Mouse (Mus musculus) heart, postnatal 0 days (tissue): ENCODE results near the gene Kctd11. TPM values are rescaled to one million over a fixed set of nuclear protein-coding genes. Genes with fewer than 3 reads are reported as not detected.

Experiments
- ATAC-seq: fragments of 200-750 bp; cut with Nextera tagmentation; 2 replicates; pipeline ENCODE4 v1.8.0; 2017; ENCODE audit warnings: low read depth, moderate number of reproducible peaks, moderate library complexity; ENCODE audit not compliant: insufficient read depth
- DNase-seq: peaks from one replicate; pipeline ENCODE4 v3.0.0-alpha.2; 2016; ENCODE audit warnings: low spot score
- H3K27ac ChIP-seq: fragments of 300-500 bp; sonication (generic); 2 replicates; pipeline ENCODE4 v1.5.1; 2014; ENCODE audit warnings: low read depth, mild to moderate bottlenecking
- H3K27me3 ChIP-seq: fragments of 300-500 bp; sonication (generic); 2 replicates; pipeline ENCODE4 v1.6.1; 2014; ENCODE audit warnings: low read length, mixed read lengths; ENCODE audit not compliant: control insufficient read depth, insufficient read depth
- H3K36me3 ChIP-seq: fragments of 300-500 bp; sonication (generic); replicated peaks from 2 replicates; pipeline ENCODE4 v1.6.1; 2014; ENCODE audit warnings: low read length, mixed read lengths; ENCODE audit not compliant: control insufficient read depth, insufficient read depth
- H3K4me1 ChIP-seq: fragments of 300-500 bp; sonication (generic); 2 replicates; pipeline ENCODE4 v1.6.1; 2014; ENCODE audit warnings: antibody characterized with exemption; ENCODE audit not compliant: control insufficient read depth, insufficient read depth
- H3K4me2 ChIP-seq: fragments of 300-500 bp; sonication (generic); 2 replicates; pipeline ENCODE4 v1.6.1; 2014; ENCODE audit warnings: low read depth, mild to moderate bottlenecking, low read length, moderate library complexity
- H3K4me3 ChIP-seq: fragments of 300-500 bp; sonication (generic); 2 replicates; pipeline ENCODE4 v1.5.1; 2014; ENCODE audit warnings: low read depth, low read length
- H3K9ac ChIP-seq: fragments of 300-500 bp; sonication (generic); replicated peaks from 2 replicates; pipeline ENCODE4 v1.6.1; 2014; ENCODE audit warnings: low read depth, low read length, mixed read lengths
- H3K9me3 ChIP-seq: fragments of 300-500 bp; sonication (generic); replicated peaks from 2 replicates; pipeline ENCODE4 v1.6.1; 2016; ENCODE audit warnings: low read length; ENCODE audit not compliant: control insufficient read depth
- CTCF ChIP-seq: IDR thresholded peaks from 2 replicates; pipeline ENCODE4 v1.5.1; 2016; ENCODE audit warnings: antibody characterized with exemption, control low read depth, low read depth
- EP300 ChIP-seq: IDR thresholded peaks from 2 replicates; pipeline ENCODE4 v1.6.1; 2016; ENCODE audit warnings: antibody characterized with exemption, low read depth
- WGBS: fragments of 180-500 bp; shearing (Covaris S2); extraction: QIAGEN DNeasy Blood & Tissue Kit; methylation state at CpG from one replicate; pipeline ENCODE4 v1.1.7; 2014; 5-methylcytosine and 5-hydroxymethylcytosine counted together
- polyA plus RNA-seq: library from polyadenylated mRNA; unstranded; fragments of >200 nt; fragmentation: Nextera tagmentation; extraction: Ambion mirVana; gene quantifications from 2 replicates; pipeline ENCODE4 v1.2.1, GENCODE M21; 2015
- total RNA-seq: library from RNA; depleted of rRNA; stranded (reverse); fragments of >200 nt; gene quantifications from 2 replicates; pipeline ENCODE4 v1.2.3, GENCODE M21; 2014; ENCODE audit warnings: low replicate concordance

Gene Kctd11
- total and polyA plus RNA-seq, 2 experiments from 2014 or later, result 2.3 to 9.4 TPM

DNA sequence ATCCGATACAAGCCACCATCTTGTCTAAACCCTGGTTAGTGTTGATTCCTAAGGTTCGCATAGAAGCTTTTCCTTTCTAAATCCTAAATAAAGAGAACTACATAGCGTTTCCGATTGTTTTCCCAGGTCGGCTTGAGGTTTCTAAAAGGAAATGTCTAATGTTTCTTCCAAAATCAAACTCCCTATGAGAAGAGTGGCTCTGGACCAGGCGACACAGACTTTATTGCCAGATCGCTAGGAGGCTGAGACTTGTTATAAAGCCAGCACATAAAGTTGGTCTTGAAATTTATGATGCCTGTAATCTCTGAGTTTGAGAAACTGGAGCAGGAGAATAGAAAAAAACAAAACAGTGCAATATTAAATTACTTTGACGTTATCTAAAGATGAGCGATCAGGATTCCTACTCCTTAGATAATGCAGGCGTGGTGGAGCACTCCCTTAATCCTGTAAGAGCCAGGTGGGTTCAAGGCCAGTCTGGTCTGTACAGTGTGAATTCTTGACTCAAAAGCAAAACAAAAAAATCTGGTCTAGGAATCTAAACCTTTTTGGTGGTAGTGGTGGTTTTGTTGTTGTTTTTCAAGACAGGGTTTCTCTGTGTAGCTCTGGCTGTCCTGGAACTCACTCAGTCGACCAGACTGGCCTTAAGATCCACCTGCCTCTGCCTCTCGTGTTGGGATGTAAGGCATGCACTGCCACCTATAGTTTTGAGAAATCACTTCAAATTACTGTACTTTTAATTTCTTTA, 41.0 kb upstream of the Kctd11 start:
- no peak for DNase-seq

DNA sequence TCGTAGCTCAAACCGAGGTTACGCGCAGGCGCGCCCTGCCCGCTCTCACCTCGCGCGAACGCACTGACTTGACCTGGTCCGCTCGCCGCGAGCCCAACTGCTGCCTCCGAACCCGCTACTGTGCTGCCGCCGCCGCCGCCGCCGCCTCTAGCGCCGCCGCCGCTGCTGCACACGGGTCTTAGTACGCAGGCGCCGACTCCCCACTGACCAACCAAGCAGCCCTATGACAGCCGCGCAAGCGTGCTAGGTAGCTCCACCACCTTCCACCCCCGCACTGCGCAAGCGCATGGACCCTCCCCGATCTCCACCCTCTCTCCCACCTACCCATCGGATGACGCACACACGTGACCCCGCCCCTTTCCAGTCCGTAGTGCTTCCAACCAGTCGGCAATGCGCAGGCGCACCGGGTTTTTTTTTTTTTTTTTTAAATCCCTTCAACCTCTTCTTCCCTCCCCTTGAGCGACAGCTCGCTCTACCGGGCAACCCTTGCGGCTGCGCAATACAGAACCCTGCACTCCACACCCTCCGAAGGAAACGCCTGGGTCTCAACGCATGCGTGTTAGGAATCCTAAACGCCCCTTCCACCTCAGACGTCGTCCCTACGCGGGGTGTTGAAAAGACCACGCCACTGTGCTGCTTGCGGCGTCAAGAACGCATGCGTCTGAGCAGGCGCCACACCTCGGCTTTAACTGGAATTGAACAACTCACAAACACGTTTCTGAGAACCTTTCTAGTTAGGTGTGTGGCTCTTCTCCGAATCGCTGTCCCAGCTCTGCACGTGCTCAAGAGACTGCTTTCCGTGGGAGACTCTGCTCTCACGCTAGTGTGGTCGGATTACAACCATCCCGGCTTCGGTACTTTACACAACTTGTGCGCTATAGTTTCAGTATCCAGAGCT, 40.2 kb upstream of the Kctd11 start, which contains the start of gene Eif5a:
Gene Eif5a, minus strand, starts transcription at position 845 of the 898 bp plus-strand sequence.
- Histone ChIP-seq H3K27ac (peak within 1 kb of the TSS; percentile 99), H3K36me3 (peaks cover 28% of the 10 kb centered on the region), H3K9ac (peak within 1 kb of the TSS; percentile 93), H3K27me3 (no peaks in the 10 kb centered on the region), H3K4me2 (peak within 1 kb of the TSS; percentile 99), H3K9me3 (no peaks in the 10 kb centered on the region), H3K4me1 (peaks cover 9% of the 10 kb centered on the region), H3K4me3 (peak within 1 kb of the TSS; percentile 87)
- peak; percentile 94 for ATAC-seq
- 0 out of 2 replicates have a peak, but pooled peaks have one; percentile 61 for TF ChIP-seq EP300
- peak; percentile 53 for TF ChIP-seq CTCF
- WGBS, result under 1% methylated on average over 78 of the region's 78 CpGs
- DNase-seq, result peak; percentile 100

More for the DNA sequence above, 41.0 kb upstream of the Kctd11 start:
- Histone ChIP-seq H3K36me3 (peaks cover 19% of the 10 kb centered on the region), H3K4me3 (peak overlapping the region; percentile 59), H3K9ac (peak overlapping the region; percentile 30), H3K9me3 (no peaks in the 10 kb centered on the region), H3K27me3 (no peaks in the 10 kb centered on the region), H3K27ac (peak overlapping the region; percentile 98), H3K4me2 (peak overlapping the region; percentile 58), H3K4me1 (peaks cover 9% of the 10 kb centered on the region)
- ATAC-seq, result no peak
- WGBS, result 2% methylated on average over 12 of the region's 12 CpGs
- TF ChIP-seq EP300 (peak; percentile 28; the same call in 1 of the 2 replicates), CTCF (no peak)

DNA sequence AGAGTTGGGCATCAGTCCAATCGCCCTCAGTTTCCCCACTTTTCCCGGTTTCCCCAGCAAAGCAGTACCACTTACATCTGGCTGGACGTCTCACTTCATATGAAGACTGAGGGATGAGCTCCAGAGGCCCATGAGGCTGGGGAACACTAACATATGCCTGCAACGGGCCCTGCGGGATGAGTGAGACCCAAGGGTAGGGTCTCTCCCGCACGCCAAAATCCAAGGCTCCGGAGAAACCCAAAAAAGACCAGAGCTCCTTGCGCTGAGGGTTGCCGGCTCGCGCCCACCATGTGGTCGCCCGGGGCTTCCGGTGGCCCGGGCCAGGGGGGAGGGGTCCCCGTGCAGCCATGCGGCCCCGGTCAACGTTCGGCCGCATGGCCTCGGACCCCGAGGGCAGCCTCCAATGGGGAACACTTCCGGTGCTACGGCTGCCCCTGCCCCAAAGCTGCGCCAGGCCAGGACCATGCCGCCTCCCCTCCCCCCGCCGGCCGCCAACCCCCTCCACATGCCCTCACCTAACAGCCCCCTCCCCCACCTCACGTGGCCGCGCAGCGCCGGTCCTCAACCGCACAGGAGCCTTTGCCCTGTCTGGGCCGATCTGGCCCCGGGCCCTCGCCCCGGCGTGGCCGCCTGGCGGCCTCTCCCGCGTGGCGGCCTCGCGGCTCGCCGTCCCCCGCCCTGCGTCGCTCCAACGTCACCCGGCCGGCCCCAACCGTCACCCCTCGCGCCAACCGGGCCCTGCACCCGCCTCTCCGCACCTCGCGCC, 39.2 kb upstream of the Kctd11 start:
- TF ChIP-seq CTCF (no peak), EP300 (no peak)
- H3K9ac ChIP-seq, result peak overlapping the region; percentile 93
- ATAC-seq (peak; percentile 10), DNase-seq (peak; percentile 47)
- H3K9me3 ChIP-seq, result no peaks in the 10 kb centered on the region
- H3K27me3 ChIP-seq, result no peaks in the 10 kb centered on the region
- H3K27ac ChIP-seq, result peak overlapping the region; percentile 99
- H3K4me1 ChIP-seq, result peaks cover 9% of the 10 kb centered on the region
- peak overlapping the region; percentile 87 for H3K4me3 ChIP-seq
- peaks cover 36% of the 10 kb centered on the region for H3K36me3 ChIP-seq
- peak overlapping the region; percentile 99 for H3K4me2 ChIP-seq
- under 1% methylated on average over 39 of the region's 65 CpGs for WGBS

DNA sequence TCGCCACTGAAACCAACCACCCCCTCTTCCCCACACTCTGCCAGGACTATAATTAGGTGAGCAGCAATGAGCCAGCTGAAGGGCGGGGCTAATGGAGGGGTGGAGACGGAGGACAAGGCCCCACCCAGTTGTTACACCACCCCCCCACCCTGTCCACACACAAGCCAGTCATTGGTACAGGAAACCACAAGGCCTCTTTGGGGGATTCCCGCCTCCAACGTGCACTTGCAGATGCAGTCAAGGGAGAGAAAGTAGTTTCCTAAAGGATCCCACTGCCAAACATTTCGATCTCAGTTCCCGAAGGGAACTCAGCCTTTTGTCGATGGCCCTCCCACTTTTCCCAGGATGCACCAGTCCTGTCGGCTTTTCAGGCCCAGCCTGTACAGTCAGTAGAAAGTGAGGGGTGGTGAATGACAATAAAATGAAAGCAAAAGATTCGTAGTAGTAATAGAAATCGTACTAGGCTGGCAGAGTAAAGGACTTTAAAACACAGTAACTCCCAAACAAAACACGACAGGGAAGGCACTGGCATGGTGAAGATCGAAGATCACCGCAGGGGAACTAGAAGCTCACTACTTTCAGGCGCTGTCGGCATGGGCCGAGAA, 38.6 kb upstream of the Kctd11 start:
- Histone ChIP-seq H3K36me3 (peaks cover 43% of the 10 kb centered on the region), H3K27ac (peak overlapping the region; percentile 99), H3K9ac (peak overlapping the region; percentile 93), H3K4me3 (peak overlapping the region; percentile 87), H3K4me2 (peak overlapping the region; percentile 99), H3K27me3 (no peaks in the 10 kb centered on the region), H3K4me1 (peaks cover 15% of the 10 kb centered on the region), H3K9me3 (no peaks in the 10 kb centered on the region)
- ATAC-seq, result peak; percentile 39
- TF ChIP-seq EP300 (peak; percentile 24; the same call in 1 of the 2 replicates), CTCF (no peak)
- peak; percentile 92 for DNase-seq
- WGBS, result under 1% methylated on average over 17 of the region's 17 CpGs
